Mouse (Mus musculus) urinary bladder, adult 2 months (tissue): ENCODE measurements at regions not wholly inside any gene's neighbourhood (a gene's known extent, or its start where the extent isn't known, plus 50 kb on each side); places are given as distances from the start of the nearest gene placed in this dataset.

Experiments
- DNase-seq: peaks from one replicate; pipeline ENCODE4 v3.0.0; 2022; ENCODE audit warnings: low spot score

DNA sequence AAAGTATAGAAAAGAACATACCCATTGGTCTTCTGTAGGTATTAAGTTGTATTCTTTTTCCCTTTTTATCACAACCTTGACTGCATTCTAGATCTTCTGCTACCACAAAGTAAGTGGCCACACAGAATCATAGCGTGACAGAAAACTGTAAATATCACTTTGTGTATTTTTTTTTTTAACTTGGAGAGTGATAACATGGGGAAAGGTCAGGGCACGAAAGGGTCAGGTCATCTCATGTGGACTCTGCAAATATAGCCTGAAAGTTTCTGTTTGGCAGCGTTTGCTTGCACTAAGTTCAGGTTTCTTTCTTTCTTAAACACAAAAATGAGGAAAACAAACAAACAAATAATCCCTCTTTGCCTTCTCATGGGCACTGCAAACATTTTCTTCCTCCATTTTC lies 1101.1 kb downstream of the Gsdmc2 start:
- no peak for DNase-seq

DNA sequence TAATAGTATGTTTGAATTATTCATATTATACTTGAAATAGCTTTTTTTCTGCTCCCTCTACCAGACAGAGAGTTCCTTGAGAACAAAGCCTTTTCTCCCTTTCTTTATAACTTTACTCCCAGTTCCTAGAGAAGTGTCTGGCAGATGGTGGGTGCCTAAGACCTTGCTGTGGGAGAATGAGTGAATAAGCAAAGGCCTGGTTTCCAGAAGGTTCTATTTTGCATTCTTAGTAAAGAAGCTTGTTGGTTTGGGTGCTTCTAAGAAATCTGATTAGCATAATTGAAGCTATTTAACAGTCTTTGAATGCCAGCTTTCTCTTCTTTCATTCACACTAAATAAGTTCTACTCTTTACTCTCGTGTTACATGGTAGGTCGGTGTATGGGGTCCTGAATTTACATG lies 1104.2 kb downstream of the Gsdmc2 start:
- no peak for DNase-seq

DNA sequence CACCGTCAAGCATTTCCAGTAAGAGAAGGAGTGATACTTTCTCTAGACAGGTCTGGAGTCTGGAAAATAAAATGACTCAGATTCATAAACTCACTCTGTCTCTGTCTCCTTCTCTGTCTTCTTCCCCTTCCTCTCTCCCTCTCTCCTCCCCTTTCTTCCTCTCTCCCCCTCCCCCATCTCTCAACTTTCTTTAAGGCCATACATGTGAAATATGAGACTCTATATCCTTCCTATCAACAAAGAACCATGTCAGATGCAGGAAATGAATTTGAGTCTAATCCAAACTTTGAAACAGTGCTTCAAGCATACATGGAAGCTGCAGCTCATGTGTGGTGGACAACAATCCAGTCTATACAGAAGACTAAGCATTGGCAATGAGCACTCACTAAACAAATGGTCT lies 1109.6 kb downstream of the Gsdmc2 start:
- no peak for DNase-seq

DNA sequence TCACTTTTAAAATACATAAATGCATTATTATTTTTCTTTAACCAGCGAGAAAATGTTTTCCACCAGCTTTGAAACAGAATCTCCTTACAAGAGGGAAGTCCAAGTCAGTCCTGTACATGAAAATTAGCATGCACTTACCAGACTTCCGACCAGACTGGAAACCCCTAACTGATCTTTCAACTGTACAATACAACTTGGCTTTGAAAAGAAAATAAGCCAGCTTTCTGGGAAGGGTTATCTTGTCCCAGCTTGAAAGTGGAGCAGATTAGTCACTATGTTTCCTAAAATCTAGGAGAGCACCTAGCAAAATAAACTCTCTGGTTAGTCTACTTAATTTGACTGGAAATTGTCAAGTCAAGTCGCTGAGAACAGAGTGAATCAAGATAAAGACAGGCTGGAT lies 1110.1 kb downstream of the Gsdmc2 start:
- DNase-seq: no peak

DNA sequence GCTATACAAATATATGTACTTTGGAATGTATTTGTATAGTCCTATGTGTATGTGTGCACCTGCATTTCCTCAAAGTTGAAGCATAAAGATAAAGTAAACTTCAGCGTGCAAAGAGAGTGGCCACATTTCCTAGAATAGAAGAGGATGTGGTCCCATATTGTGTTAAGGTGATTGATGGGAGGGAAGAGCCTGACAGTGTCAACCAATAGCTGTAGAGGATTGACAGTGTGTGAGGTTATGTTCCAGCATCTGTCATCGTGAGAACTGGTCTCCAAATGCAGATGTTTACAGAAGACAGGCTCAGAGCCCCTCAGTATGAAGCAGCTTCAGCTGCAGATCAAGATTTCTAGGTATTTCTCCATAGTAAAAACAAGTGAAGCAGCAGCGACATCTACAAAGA lies 1114.5 kb downstream of the Gsdmc2 start:
- no peak for DNase-seq

DNA sequence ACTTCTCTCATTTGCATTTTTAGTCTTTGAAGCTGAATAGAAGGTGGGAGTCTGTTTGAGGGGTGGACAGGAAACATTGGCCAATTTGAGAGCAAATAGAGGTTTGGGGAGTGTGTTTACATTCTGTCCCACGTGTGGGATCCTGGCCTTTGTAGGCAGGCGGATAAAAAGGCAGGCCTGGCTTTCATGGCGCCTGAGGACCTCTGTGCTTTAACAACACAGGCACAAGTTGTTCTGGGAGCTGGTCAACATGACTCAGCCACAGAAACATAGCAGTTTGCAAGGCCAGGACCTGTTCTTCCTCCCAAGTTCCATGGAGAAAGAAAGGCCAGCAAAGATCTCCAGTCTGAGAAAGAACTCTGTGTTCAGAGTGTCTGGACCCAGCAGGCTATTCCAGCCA lies 1130.7 kb downstream of the Gsdmc2 start:
- no peak for DNase-seq

DNA sequence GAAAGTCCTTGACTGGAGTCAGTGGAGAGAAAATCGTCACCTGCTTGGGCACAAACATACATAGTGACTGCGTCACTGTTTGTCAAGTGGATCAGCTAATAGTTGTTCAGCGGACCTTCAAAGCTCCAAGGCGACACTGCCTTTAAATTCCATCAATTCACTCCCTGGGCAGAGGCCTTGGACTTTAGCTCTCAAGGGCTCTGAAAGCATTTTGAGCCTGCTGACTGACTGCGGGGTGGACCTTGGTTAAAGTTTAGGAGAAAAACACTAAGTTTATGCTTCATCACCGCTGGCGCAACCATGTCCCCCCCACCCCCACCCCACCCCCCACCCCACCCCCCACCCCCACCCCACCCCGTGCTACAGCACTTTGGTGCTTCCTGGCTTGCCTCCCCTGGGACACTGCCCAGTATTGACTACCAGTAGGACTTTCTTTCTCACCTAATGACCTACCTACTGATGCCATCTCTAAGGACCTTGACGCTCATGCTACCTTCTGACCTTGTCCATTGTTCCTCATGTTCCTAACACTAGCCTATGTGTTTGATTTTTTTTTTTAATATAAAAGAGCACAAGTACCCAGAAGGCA lies 1132.3 kb downstream of the Gsdmc2 start:
- DNase-seq: no peak

DNA sequence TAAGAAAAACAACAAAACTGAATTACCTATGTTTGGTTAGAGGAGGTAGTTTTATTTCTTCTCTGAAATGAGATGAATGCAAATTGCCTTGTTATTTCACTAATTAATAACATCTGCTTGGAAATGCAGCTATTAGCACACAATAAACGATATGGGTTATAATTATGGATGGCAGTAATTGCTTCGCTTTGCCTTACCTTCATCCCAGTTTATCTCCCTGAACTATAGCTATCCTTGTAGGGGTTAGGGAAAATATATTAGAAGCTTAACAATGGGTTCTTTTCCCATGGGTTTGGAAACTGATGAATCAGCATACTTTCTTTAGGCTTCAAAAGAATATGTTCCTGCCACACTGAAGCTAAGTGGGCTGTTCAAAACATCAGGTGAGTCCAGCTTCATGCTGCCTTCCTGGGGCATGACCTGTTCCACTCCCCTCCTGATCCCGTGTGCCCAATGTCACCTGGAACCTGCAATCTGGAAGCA lies 1132.9 kb downstream of the Gsdmc2 start:
- no peak for DNase-seq

DNA sequence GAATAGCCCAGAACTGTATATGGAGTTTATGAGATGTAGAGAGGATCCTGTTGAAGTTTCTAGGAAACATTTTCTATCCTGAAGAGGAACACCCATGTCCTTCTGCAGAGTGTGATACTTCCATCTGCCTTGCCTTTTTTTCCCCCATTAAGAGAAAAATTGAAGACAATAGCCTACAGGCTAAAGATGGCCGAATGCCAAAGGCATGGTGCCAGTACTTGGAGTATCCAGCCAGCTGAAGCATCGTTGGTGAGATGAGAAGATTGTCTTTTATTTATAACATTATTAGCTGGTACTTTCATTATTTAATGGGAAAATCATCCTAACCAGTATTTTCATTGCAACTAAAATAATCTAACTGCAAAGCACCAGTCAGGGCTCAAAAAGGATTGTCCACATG lies 1135.4 kb downstream of the Gsdmc2 start:
- DNase-seq: no peak

DNA sequence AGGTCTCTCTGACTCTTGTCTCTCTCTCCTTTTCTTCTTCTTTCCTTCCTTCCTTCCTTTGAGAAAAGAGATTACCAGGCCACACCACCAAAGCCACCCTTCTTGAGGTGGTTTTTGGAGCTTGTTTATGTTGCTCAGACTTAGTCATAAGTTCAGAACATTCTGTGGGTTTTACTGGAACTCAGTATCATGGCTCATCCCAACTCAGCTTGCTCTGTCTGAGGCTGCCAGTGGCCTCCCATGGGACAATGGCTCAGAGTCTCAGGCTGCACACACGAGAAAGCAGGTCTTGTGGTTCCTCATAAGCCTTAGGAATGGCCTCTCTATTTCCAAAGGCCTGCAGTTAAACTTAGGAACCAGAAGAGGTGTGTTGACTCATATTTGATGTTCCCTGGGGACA lies 1146.4 kb downstream of the Gsdmc2 start:
- DNase-seq: no peak

DNA sequence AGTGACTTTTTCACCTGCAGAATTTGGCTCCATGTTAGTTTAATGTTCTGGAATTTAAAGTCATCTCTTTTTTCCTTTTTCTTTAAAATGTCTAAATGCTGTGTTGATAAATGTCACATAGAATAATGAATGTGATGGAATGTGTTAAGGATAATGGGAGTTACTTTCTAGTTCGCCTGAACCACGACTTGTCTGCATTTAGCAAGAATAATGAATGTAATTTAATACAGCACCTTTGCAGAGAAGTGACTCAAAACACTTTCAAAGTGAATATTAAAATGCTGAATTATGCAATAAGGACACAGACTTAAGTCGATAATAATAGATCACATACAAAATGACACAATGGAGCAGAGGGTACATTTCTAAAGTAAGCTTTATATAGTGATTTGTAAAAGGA lies 1150.2 kb downstream of the Gsdmc2 start:
- DNase-seq: no peak

DNA sequence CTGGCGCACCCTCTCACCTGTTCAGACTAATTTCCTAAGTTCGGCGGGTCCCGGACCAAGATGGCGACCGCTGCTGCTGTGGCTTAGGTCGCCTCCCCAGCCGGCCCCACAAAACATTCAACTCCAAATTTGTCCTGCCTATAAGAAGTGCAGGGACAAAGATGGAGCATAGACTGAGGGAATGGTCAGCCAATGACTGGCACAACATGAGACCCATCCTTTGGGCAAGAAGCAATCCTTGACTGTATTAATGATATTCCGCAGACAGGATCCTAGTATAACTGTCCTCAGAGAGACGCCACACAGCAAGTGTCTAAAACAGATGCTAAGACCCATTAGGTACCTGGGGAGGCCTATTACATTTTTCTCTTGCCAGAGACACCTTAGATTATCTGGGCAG lies 1151.3 kb downstream of the Gsdmc2 start:
- DNase-seq: no peak

DNA sequence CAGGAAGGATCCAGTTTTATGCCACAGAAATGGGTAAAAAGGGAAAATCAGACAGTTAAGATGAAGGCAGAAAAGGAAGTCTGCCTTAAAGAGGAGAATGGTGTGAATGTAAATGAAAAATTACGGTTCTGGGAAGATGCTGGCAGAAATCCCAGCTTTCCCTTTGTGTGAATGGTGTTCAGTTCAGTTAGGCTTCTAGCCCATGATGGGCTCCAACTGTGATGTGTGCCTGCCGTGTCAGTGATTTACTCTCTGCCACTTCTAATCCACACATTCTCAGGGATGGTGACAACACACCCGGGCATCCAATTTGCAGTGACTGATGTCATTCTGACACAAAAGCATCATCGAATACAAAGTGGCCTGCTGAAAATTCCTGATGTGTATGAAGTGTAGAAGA lies 1171.6 kb downstream of the Gsdmc2 start:
- no peak for DNase-seq

DNA sequence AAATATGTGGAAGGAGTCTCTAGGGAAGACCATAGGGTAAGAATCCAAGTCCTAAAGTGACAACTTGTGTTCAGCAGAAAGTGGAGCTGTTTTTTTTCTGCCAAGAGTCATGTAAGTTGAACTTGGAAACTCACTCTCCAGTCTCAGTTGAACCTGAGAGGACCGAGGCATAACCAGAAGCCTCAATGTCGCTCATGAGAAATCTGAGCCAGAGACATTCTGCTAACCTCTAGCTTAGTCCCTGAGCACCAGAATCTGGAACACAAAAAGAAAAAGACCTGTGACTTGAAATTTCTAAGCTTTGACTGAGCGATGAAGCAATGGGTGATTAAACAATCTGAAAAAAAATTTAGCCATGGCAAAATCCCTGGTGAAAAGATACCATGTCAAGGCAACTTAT lies 1175.0 kb downstream of the Gsdmc2 start:
- DNase-seq: no peak

DNA sequence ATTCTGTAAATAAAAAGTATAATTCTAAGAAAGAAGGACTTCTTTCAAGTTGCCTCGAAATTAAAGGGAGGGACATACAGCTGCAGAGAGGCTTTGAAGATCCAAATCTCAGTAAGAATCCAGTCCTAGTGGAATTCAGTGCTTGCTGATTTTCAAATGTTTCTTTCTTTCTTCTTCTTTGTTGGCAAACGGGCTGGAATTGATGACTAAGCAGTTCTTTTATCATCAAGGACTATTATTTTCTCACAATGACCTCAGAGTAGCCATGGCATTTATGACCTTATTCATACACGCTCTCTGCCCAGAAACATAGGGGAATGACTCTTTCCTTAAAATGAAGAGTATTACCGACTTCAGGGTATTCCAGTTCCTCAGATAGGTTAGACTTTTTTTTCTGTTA lies 1185.9 kb downstream of the Gsdmc2 start:
- DNase-seq: no peak

DNA sequence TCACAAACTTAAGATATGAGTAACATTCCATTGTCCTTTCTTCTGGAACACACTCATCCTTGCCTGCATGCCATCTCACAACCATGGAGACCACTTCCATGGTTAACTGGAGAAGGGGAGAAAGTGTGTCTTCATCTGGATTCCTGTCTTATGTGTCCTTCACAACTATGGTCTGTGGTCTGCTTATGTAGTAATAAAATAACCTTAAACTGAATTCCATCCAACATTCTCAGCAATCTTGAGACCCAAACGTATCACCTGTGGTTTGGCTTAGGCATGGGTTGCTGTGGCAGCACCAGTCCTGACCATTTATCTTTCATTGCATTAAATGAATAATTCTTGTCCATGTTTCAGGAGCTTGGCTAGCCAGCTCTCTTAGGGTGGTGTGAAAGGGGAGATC lies 1186.3 kb downstream of the Gsdmc2 start:
- no peak for DNase-seq

DNA sequence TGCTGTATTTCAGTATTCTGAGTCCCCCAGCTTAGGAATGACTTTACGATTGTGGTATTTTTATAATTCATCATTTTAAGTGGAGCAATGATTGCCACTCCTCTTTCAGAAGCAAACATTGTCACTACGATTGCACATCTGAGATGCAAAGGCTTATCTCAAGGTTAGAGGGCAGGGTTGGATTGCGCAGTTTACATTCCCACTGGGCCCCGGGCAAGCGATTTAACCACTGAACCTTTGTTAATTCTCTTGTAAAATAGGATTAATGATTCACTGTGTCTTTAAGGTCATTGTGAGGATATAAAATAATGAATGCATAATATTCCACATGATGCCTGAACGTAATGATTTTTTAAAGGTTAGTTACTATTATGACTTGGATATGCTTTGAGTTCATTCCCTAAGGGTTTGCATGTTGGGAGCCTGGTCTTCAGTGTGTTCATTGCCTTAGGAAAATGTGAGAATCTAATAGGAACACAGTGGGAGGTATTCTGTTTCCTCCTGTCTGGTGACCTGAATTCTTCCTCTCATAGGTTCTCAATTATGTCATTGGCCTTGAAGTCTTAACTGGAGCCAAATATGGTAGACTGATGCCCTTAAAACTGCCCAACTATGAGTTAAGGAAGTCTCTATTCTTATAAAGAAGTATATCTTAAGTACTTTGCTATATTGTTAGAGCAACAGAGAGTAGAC lies 1198.4 kb downstream of the Gsdmc2 start:
- no peak for DNase-seq

DNA sequence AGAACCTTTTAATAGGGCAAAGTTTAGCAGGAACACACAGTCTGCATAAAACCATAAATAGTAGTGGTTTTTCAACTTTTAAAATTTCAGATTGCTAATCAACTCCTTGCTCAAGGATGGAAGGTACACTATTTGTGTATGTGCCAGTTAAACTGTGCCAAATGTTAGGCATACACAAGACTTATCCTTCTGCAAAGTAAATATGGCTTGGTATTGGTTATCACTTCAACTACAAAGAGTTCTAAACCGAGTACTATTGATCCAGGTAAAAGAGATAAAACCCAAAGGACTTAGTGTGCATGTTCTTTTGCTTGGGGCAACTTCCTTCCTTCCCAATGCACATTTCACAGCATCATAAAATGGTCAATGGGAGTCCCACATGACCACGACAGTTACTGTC lies 1200.2 kb downstream of the Gsdmc2 start:
- no peak for DNase-seq

DNA sequence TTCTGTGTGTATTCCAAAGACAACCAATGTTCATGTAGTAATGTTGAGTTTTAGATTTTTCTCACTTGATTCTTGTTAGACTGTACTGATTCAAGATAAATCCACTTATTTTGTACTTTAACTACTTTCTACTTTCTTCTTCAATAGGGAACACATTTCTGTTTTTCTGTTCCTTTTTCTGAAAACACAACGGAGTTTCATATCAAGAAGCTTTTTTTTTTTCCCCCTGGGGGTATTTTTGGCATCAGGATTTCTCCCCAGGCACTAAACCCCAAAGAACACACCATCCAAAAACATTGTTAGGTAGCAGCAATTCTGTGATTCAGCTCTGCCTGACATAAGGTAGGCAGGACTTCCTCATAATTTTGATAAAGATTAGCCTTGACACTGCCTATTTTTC lies 1200.7 kb downstream of the Gsdmc2 start:
- DNase-seq: no peak

DNA sequence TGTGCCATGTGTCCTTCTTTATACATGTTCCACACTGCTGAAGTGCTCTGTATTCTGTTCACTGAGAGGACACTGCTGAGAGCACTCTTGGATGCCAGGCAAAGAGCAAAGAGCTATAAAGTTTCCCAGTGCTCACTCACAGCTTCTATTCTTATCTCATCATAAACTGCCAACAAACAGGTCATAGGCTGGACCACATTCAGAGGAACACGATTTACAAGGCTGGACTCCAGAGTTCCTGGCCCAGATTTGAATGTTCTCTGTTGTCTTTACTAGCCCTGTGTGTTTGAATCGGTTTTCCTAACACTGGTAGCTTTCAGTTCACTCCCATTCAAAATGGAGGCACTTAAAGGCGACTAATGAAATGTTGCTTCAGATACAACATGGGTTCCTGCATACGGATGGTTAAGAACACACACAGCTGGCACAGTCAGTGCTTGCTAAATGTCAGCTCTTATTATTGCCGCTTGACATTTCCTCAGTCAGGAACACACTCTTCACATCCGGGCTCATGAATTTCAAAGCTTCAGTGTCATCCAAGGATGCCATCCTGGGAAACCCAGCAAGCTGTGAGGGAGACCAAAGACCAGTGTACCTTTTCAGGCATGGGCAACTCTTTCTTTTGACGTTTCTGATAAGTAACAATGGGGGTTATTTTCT lies 1203.8 kb downstream of the Gsdmc2 start:
- no peak for DNase-seq

DNA sequence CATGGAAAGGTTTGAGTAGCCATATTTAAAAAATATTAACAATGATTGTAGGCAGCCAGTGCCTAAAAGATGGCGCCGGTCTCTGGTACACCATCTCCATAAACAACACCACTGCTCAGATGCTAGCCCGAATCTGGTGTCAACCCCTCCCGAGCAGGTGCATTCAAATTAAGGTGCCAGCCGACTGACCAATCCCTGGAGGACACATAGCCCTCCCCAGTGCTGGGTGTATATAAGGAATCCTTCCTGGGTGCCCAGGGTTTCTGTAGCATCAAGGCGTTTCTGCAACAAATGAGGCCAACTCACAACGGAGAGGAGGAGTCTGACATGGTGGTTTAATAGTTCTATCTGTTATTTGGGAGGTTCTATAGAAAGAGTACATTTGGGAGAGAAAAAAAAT lies 1219.6 kb downstream of the Gsdmc2 start:
- DNase-seq: no peak

DNA sequence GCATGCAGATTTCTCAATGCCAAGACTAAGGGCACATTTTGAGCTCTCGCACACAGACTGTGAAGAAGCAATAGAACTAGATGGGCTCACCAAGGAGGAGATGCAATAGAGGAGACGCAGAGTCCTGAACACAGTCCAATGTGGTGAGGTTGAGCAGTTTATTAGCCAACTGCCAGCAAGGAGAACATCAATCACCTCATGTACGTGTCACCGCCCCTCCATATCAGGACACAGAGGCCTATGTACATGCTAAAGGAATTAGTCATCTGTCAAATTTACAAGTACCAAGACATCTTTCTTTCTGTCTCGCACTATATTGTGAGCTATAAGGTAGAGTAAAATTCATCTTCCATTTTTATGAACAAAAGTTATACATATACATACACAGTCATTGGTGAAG lies 1228.9 kb downstream of the Gsdmc2 start:
- no peak for DNase-seq

DNA sequence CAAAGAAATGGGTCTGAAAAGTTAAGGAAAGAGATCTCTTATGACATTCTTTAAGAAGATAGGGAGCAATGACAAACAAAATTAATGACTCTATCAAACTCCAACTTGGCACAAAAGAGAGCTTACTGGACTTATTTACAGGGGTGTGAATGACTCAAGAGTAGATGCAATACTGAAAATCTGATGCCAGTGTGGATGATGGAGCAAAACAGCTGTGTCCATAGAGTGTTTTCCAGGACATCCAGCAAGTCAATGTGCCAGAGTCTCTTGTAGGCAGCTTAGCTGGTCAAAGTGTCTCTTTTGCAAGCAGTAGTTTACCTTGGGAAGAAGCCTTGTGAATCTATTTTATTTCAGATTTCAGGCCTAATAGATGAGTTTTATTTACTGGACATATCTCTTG lies 1248.2 kb downstream of the Gsdmc2 start:
- no peak for DNase-seq

DNA sequence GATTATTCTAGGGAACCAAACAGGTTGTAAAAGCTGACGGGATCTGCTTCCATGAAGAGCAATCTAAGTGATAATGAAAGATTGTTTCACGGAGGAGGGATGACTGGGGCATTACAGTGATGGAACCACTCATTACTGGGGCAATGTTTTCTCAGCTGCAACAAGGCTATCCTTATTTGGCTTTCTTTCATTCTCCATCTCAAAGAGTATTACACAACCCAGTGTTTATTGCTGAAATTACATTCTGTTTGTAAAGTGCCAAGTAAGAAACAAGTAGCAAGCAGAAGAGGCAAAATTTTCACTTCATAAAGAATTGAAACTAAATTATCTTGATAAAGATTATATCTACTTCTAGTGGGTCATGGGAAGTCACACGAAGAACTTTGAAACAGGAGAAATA lies 1256.4 kb downstream of the Gsdmc2 start:
- DNase-seq: no peak
